Mouse (Mus musculus): Measurements from ENCODE around the gene Rpl27a. TPM values are rescaled to one million over a fixed set of nuclear protein-coding genes. Genes with fewer than 3 reads are reported as not detected.

The Rpl27a gene
- polyA plus RNA-seq, 1 experiment from 2014 or later, result 73.6 TPM

- 2% methylated on average over 8 of the region's 8 CpGs for WGBS
- H3K9me3 ChIP-seq (replicated peaks; ENCODE audit: control insufficient read depth, low read length, poor library complexity, severe bottlenecking), result no peaks in the 10 kb centered on the region
- no peaks in the 10 kb centered on the region for H3K36me3 ChIP-seq (ENCODE audit: control insufficient read depth, insufficient read depth, low read length)
- ATAC-seq, result peak; percentile 87
- no peaks in the 10 kb centered on the region for H3K27me3 ChIP-seq (ENCODE audit: control insufficient read depth, insufficient read depth, low read depth, low read length)
- H3K4me3 ChIP-seq (ENCODE audit: low read depth, low read length), result no peak overlapping the region
- peak overlapping the region; percentile 38; the same call in 1 of the 2 replicates for H3K9ac ChIP-seq (ENCODE audit: low read depth, low read length)
- H3K4me2 ChIP-seq (ENCODE audit: low read length), result peak overlapping the region; percentile 34
- peak overlapping the region; percentile 40 for H3K27ac ChIP-seq (ENCODE audit: low read length)
- H3K4me1 ChIP-seq (ENCODE audit: control insufficient read depth, insufficient read depth, low read length), result peaks cover 13% of the 10 kb centered on the region
Measured at GRCm38 (mm10) chr7:109507119-109507518, 11.8 kb upstream of the Rpl27a start.

- H3K27me3 ChIP-seq (ENCODE audit: control insufficient read depth, insufficient read depth, low read depth, low read length), result no peaks in the 10 kb centered on the region
- no peak overlapping the region for H3K4me3 ChIP-seq (ENCODE audit: low read depth, low read length)
- peak overlapping the region; percentile 34 for H3K4me2 ChIP-seq (ENCODE audit: low read length)
- no peak overlapping the region; the same call in 1 of the 2 replicates for H3K9ac ChIP-seq (ENCODE audit: low read depth, low read length)
- H3K9me3 ChIP-seq (replicated peaks; ENCODE audit: control insufficient read depth, low read length, poor library complexity, severe bottlenecking), result no peaks in the 10 kb centered on the region
- H3K27ac ChIP-seq (ENCODE audit: low read length), result peak overlapping the region; percentile 40
- peaks cover 13% of the 10 kb centered on the region for H3K4me1 ChIP-seq (ENCODE audit: control insufficient read depth, insufficient read depth, low read length)
- ATAC-seq, result peak; percentile 52
- no peaks in the 10 kb centered on the region for H3K36me3 ChIP-seq (ENCODE audit: control insufficient read depth, insufficient read depth, low read length)
- WGBS, result 32% methylated on average over 9 of the region's 9 CpGs
Measured at GRCm38 (mm10) chr7:109507572-109507971, 11.4 kb upstream of the Rpl27a start.

- Histone ChIP-seq H3K36me3 (ENCODE audit: control insufficient read depth, insufficient read depth, low read length) (no peaks in the 10 kb centered on the region), H3K4me3 (ENCODE audit: low read depth, low read length) (no peak within 1 kb of the TSS), H3K9ac (ENCODE audit: low read depth, low read length) (peak within 1 kb of the TSS; percentile 38; the same call in 1 of the 2 replicates), H3K4me2 (ENCODE audit: low read length) (peak within 1 kb of the TSS; percentile 34), H3K4me1 (ENCODE audit: control insufficient read depth, insufficient read depth, low read length) (peaks cover 13% of the 10 kb centered on the region), H3K27me3 (ENCODE audit: control insufficient read depth, insufficient read depth, low read depth, low read length) (no peaks in the 10 kb centered on the region), H3K27ac (ENCODE audit: low read length) (peak within 1 kb of the TSS; percentile 40), H3K9me3 (replicated peaks; ENCODE audit: control insufficient read depth, low read length, poor library complexity, severe bottlenecking) (no peaks in the 10 kb centered on the region)
- no peak for ATAC-seq
- 86% methylated on average over 4 of the region's 4 CpGs for WGBS
Measured at GRCm38 (mm10) chr7:109508034-109508433, 10.9 kb upstream of the Rpl27a start, which contains the start of gene Trim66. Trim66 (minus strand) TSS chr7:109508134.

- no peaks in the 10 kb centered on the region for H3K27me3 ChIP-seq (ENCODE audit: control insufficient read depth, insufficient read depth, low read depth, low read length)
- ATAC-seq, result no peak
- no peak overlapping the region for H3K4me3 ChIP-seq (ENCODE audit: low read depth, low read length)
- H3K9ac ChIP-seq (ENCODE audit: low read depth, low read length), result no peak overlapping the region
- H3K36me3 ChIP-seq (ENCODE audit: control insufficient read depth, insufficient read depth, low read length), result no peaks in the 10 kb centered on the region
- no peaks in the 10 kb centered on the region for H3K9me3 ChIP-seq (replicated peaks; ENCODE audit: control insufficient read depth, low read length, poor library complexity, severe bottlenecking)
- H3K4me1 ChIP-seq (ENCODE audit: control insufficient read depth, insufficient read depth, low read length), result peaks cover 13% of the 10 kb centered on the region
- 62% methylated on average over 2 of the region's 2 CpGs for WGBS
- no peak overlapping the region for H3K4me2 ChIP-seq (ENCODE audit: low read length)
- H3K27ac ChIP-seq (ENCODE audit: low read length), result no peak overlapping the region
Measured at GRCm38 (mm10) chr7:109510799-109511198, 8.1 kb upstream of the Rpl27a start.

- 98% methylated on average over 3 of the region's 3 CpGs for WGBS
- no peak for ATAC-seq
- peaks cover 10% of the 10 kb centered on the region for H3K4me1 ChIP-seq (ENCODE audit: control insufficient read depth, insufficient read depth, low read length)
Measured at GRCm38 (mm10) chr7:109511838-109512237, 7.1 kb upstream of the Rpl27a start.

GRCm38 (mm10) chr7:109516500-109516899, 2.4 kb upstream of the Rpl27a start:
- WGBS, result 92% methylated on average over 3 of the region's 3 CpGs
- no peak overlapping the region for H3K9ac ChIP-seq (ENCODE audit: low read depth, low read length)
- no peaks in the 10 kb centered on the region for H3K27me3 ChIP-seq (ENCODE audit: control insufficient read depth, insufficient read depth, low read depth, low read length)
- no peak for ATAC-seq
- H3K9me3 ChIP-seq (replicated peaks; ENCODE audit: control insufficient read depth, low read length, poor library complexity, severe bottlenecking), result no peaks in the 10 kb centered on the region
- no peak overlapping the region for H3K27ac ChIP-seq (ENCODE audit: low read length)
- no peaks in the 10 kb centered on the region for H3K36me3 ChIP-seq (ENCODE audit: control insufficient read depth, insufficient read depth, low read length)
- no peak overlapping the region for H3K4me3 ChIP-seq (ENCODE audit: low read depth, low read length)
- H3K4me1 ChIP-seq (ENCODE audit: control insufficient read depth, insufficient read depth, low read length), result peaks cover 22% of the 10 kb centered on the region
- no peak overlapping the region for H3K4me2 ChIP-seq (ENCODE audit: low read length)

More at GRCm38 (mm10) chr7:109511838-109512237, 7.1 kb upstream of the Rpl27a start:
- Histone ChIP-seq H3K27ac (ENCODE audit: low read length) (no peak overlapping the region), H3K9me3 (replicated peaks; ENCODE audit: control insufficient read depth, low read length, poor library complexity, severe bottlenecking) (no peaks in the 10 kb centered on the region), H3K27me3 (ENCODE audit: control insufficient read depth, insufficient read depth, low read depth, low read length) (no peaks in the 10 kb centered on the region), H3K4me3 (ENCODE audit: low read depth, low read length) (no peak overlapping the region), H3K9ac (ENCODE audit: low read depth, low read length) (no peak overlapping the region), H3K36me3 (ENCODE audit: control insufficient read depth, insufficient read depth, low read length) (no peaks in the 10 kb centered on the region), H3K4me2 (ENCODE audit: low read length) (no peak overlapping the region)

GRCm38 (mm10) chr7:109518036-109518681, 788 bp upstream of the Rpl27a start:
- 13% methylated on average over 10 of the region's 10 CpGs for WGBS
- ATAC-seq, result 0 out of 2 replicates have a peak, but pooled peaks have one; percentile 0
- peak overlapping the region; percentile 95 for H3K27ac ChIP-seq (ENCODE audit: low read length)

GRCm38 (mm10) chr7:109519936-109520335, 989 bp downstream of the Rpl27a start:
- H3K4me2 ChIP-seq (ENCODE audit: low read length), result peak overlapping the region; percentile 94
- peak overlapping the region; percentile 99 for H3K9ac ChIP-seq (ENCODE audit: low read depth, low read length)
- WGBS, result 5% methylated on average over 10 of the region's 10 CpGs
- H3K36me3 ChIP-seq (ENCODE audit: control insufficient read depth, insufficient read depth, low read length), result peaks cover 20% of the 10 kb centered on the region
- no peak overlapping the region for H3K27ac ChIP-seq (ENCODE audit: low read length)
- H3K4me3 ChIP-seq (ENCODE audit: low read depth, low read length), result peak overlapping the region; percentile 87
- H3K27me3 ChIP-seq (ENCODE audit: control insufficient read depth, insufficient read depth, low read depth, low read length), result no peaks in the 10 kb centered on the region
- no peaks in the 10 kb centered on the region for H3K9me3 ChIP-seq (replicated peaks; ENCODE audit: control insufficient read depth, low read length, poor library complexity, severe bottlenecking)
- no peak for ATAC-seq
- H3K4me1 ChIP-seq (ENCODE audit: control insufficient read depth, insufficient read depth, low read length), result peaks cover 22% of the 10 kb centered on the region

More at GRCm38 (mm10) chr7:109518036-109518681, 788 bp upstream of the Rpl27a start:
- Histone ChIP-seq H3K36me3 (ENCODE audit: control insufficient read depth, insufficient read depth, low read length) (peaks cover 11% of the 10 kb centered on the region), H3K4me3 (ENCODE audit: low read depth, low read length) (peak overlapping the region; percentile 87), H3K9me3 (replicated peaks; ENCODE audit: control insufficient read depth, low read length, poor library complexity, severe bottlenecking) (no peaks in the 10 kb centered on the region), H3K4me2 (ENCODE audit: low read length) (peak overlapping the region; percentile 68), H3K27me3 (ENCODE audit: control insufficient read depth, insufficient read depth, low read depth, low read length) (no peaks in the 10 kb centered on the region), H3K9ac (ENCODE audit: low read depth, low read length) (peak overlapping the region; percentile 79), H3K4me1 (ENCODE audit: control insufficient read depth, insufficient read depth, low read length) (peaks cover 22% of the 10 kb centered on the region)

- Histone ChIP-seq H3K4me2 (ENCODE audit: low read length) (no peak overlapping the region), H3K4me3 (ENCODE audit: low read depth, low read length) (no peak overlapping the region), H3K9ac (ENCODE audit: low read depth, low read length) (no peak overlapping the region), H3K27me3 (ENCODE audit: control insufficient read depth, insufficient read depth, low read depth, low read length) (no peaks in the 10 kb centered on the region), H3K27ac (ENCODE audit: low read length) (no peak overlapping the region), H3K36me3 (ENCODE audit: control insufficient read depth, insufficient read depth, low read length) (peaks cover 25% of the 10 kb centered on the region), H3K9me3 (replicated peaks; ENCODE audit: control insufficient read depth, low read length, poor library complexity, severe bottlenecking) (no peaks in the 10 kb centered on the region), H3K4me1 (ENCODE audit: control insufficient read depth, insufficient read depth, low read length) (peaks cover 22% of the 10 kb centered on the region)
- WGBS, result 78% methylated on average over 5 of the region's 5 CpGs
- ATAC-seq, result no peak
Measured at GRCm38 (mm10) chr7:109522084-109522483, 3.1 kb downstream of the Rpl27a start.
